Mouse (Mus musculus): ENCODE results near the gene Anks1.

- TF ChIP-seq CTCF (IDR thresholded peaks at IDR 0.05; ENCODE audit: low read depth, low read length) (no peak), POLR2A (IDR thresholded peaks at IDR 0.05; ENCODE audit: borderline replicate concordance, low read depth, low read length) (no peak)
These were observed 38.0 kb downstream of the Anks1 start for GRCm38 (mm10) chr17:27947155-27947554.
